Mouse (Mus musculus) midbrain, embryonic 15.5 days (tissue): ENCODE data around the gene Gm20388. TPM values are rescaled to one million over a fixed set of nuclear protein-coding genes. Genes with fewer than 3 reads are reported as not detected.
A peak's percentile ranks its signal among the peaks of the same experiment; 100 is the strongest.

Experiments
- ATAC-seq: fragments of 200-750 bp; cut with Nextera tagmentation; replicated peaks from 2 replicates; pipeline ENCODE4 v1.8.0; 2017; ENCODE audit warnings: moderate TSS enrichment
- H3K27ac ChIP-seq: fragments of 300-500 bp; sonication (generic); 2 replicates; pipeline ENCODE4 v1.5.1; 2015; ENCODE audit warnings: mild to moderate bottlenecking, inconsistent platforms
- H3K27me3 ChIP-seq: fragments of 300-500 bp; sonication (generic); replicated peaks from 2 replicates; pipeline ENCODE4 v1.6.1; 2015; ENCODE audit warnings: inconsistent platforms
- H3K36me3 ChIP-seq: fragments of 300-500 bp; sonication (generic); replicated peaks from 2 replicates; pipeline ENCODE4 v1.6.1; 2015; ENCODE audit warnings: inconsistent platforms
- H3K4me1 ChIP-seq: fragments of 300-500 bp; sonication (generic); 2 replicates; pipeline ENCODE4 v1.6.1; 2015; ENCODE audit warnings: inconsistent platforms
- H3K4me2 ChIP-seq: fragments of 300-500 bp; sonication (generic); 2 replicates; pipeline ENCODE4 v1.6.1; 2015; ENCODE audit warnings: inconsistent platforms, mild to moderate bottlenecking, moderate library complexity
- H3K4me3 ChIP-seq: fragments of 300-500 bp; sonication (generic); 2 replicates; pipeline ENCODE4 v1.5.1; 2015; ENCODE audit warnings: mild to moderate bottlenecking, inconsistent platforms
- H3K9ac ChIP-seq: fragments of 300-500 bp; sonication (generic); 2 replicates; pipeline ENCODE4 v1.6.1; 2015; ENCODE audit warnings: mild to moderate bottlenecking, inconsistent platforms
- H3K9me3 ChIP-seq: fragments of 300-500 bp; sonication (generic); 2 replicates; pipeline ENCODE4 v1.6.1; 2016; ENCODE audit warnings: inconsistent platforms
- WGBS: fragments of 180-500 bp; shearing (Covaris S2); methylation state at CpG from one replicate; pipeline ENCODE4 v1.1.7; 2015; ENCODE audit warnings: mixed read lengths; 5-methylcytosine and 5-hydroxymethylcytosine counted together
- polyA plus RNA-seq: library from polyadenylated mRNA; unstranded; fragments of >200 nt; fragmentation: Nextera tagmentation; extraction: Ambion mirVana; gene quantifications from 2 replicates; pipeline ENCODE4 v1.2.1, GENCODE M21; 2015

Gm20388 gene
- polyA plus RNA-seq, 1 experiment from 2014 or later, result 5.6 TPM

GRCm38 (mm10) chr8:120407701-120408240 lies 497.1 kb downstream of the Gm20388 start:
- H3K9ac ChIP-seq, result no peak overlapping the region
- no peak for ATAC-seq
- H3K4me1 ChIP-seq, result peaks cover 55% of the 10 kb centered on the region
- no peaks in the 10 kb centered on the region for H3K27me3 ChIP-seq
- WGBS, result 12% methylated on average over 8 of the region's 9 CpGs
- H3K9me3 ChIP-seq, result no peaks in the 10 kb centered on the region
- no peak overlapping the region for H3K4me2 ChIP-seq
- no peak overlapping the region for H3K4me3 ChIP-seq
- H3K27ac ChIP-seq, result 0 out of 2 replicates have a peak overlapping the region, but pooled peaks have one; percentile 41
- H3K36me3 ChIP-seq, result no peaks in the 10 kb centered on the region

- no peak for ATAC-seq
- Histone ChIP-seq H3K36me3 (no peaks in the 10 kb centered on the region), H3K27ac (peak overlapping the region; percentile 41), H3K4me1 (peaks cover 63% of the 10 kb centered on the region), H3K9me3 (no peaks in the 10 kb centered on the region), H3K4me3 (no peak overlapping the region), H3K4me2 (no peak overlapping the region), H3K9ac (no peak overlapping the region), H3K27me3 (no peaks in the 10 kb centered on the region)
- 45% methylated on average over 14 of the region's 14 CpGs for WGBS
These were observed 497.9 kb downstream of the Gm20388 start for GRCm38 (mm10) chr8:120408241-120409215.

GRCm38 (mm10) chr8:120409371-120410013 lies 498.9 kb downstream of the Gm20388 start:
- Histone ChIP-seq H3K4me3 (no peak overlapping the region), H3K4me1 (peaks cover 67% of the 10 kb centered on the region), H3K4me2 (no peak overlapping the region), H3K9ac (no peak overlapping the region), H3K27me3 (no peaks in the 10 kb centered on the region), H3K9me3 (no peaks in the 10 kb centered on the region), H3K36me3 (no peaks in the 10 kb centered on the region), H3K27ac (no peak overlapping the region)
- WGBS, result 38% methylated on average over 11 of the region's 11 CpGs
- ATAC-seq, result no peak

- Histone ChIP-seq H3K4me3 (no peak overlapping the region), H3K27ac (peak overlapping the region; percentile 27), H3K27me3 (no peaks in the 10 kb centered on the region), H3K36me3 (no peaks in the 10 kb centered on the region), H3K9me3 (no peaks in the 10 kb centered on the region), H3K4me1 (peaks cover 74% of the 10 kb centered on the region), H3K4me2 (no peak overlapping the region), H3K9ac (no peak overlapping the region)
- 20% methylated on average over 14 of the region's 14 CpGs for WGBS
- ATAC-seq, result no peak
These were observed 500.4 kb downstream of the Gm20388 start for GRCm38 (mm10) chr8:120411059-120411458.

GRCm38 (mm10) chr8:120411862-120412261 lies 501.2 kb downstream of the Gm20388 start:
- Histone ChIP-seq H3K27me3 (no peaks in the 10 kb centered on the region), H3K27ac (no peak overlapping the region), H3K9ac (no peak overlapping the region), H3K9me3 (no peaks in the 10 kb centered on the region), H3K4me2 (no peak overlapping the region), H3K4me1 (peaks cover 82% of the 10 kb centered on the region), H3K4me3 (no peak overlapping the region), H3K36me3 (no peaks in the 10 kb centered on the region)
- WGBS, result 19% methylated on average over 8 of the region's 8 CpGs
- no peak for ATAC-seq

- H3K36me3 ChIP-seq, result no peaks in the 10 kb centered on the region
- no peak for ATAC-seq
- no peaks in the 10 kb centered on the region for H3K27me3 ChIP-seq
- H3K4me2 ChIP-seq, result no peak overlapping the region
- H3K9ac ChIP-seq, result no peak overlapping the region
- WGBS, result 90% methylated on average over 4 of the region's 4 CpGs
- peaks cover 86% of the 10 kb centered on the region for H3K4me1 ChIP-seq
- H3K9me3 ChIP-seq, result no peaks in the 10 kb centered on the region
- H3K27ac ChIP-seq, result 0 out of 2 replicates have a peak overlapping the region, but pooled peaks have one; percentile 48
- H3K4me3 ChIP-seq, result no peak overlapping the region
These were observed 501.7 kb downstream of the Gm20388 start for GRCm38 (mm10) chr8:120412357-120412756.

- no peaks in the 10 kb centered on the region for H3K27me3 ChIP-seq
- ATAC-seq, result no peak
- 0 out of 2 replicates have a peak overlapping the region, but pooled peaks have one; percentile 3 for H3K9ac ChIP-seq
- no peaks in the 10 kb centered on the region for H3K36me3 ChIP-seq
- no peak overlapping the region for H3K4me3 ChIP-seq
- WGBS, result 52% methylated on average over 29 of the region's 29 CpGs
- H3K4me1 ChIP-seq, result peaks cover 86% of the 10 kb centered on the region
- no peak overlapping the region for H3K4me2 ChIP-seq
- H3K9me3 ChIP-seq, result no peaks in the 10 kb centered on the region
- peak overlapping the region; percentile 48 for H3K27ac ChIP-seq
These were observed 502.4 kb downstream of the Gm20388 start for GRCm38 (mm10) chr8:120412911-120413625.

GRCm38 (mm10) chr8:120413626-120413988 lies 503.0 kb downstream of the Gm20388 start:
- WGBS, result 73% methylated on average over 6 of the region's 6 CpGs
- Histone ChIP-seq H3K36me3 (no peaks in the 10 kb centered on the region), H3K4me3 (no peak overlapping the region), H3K27me3 (no peaks in the 10 kb centered on the region), H3K4me2 (no peak overlapping the region), H3K9ac (0 out of 2 replicates have a peak overlapping the region, but pooled peaks have one; percentile 3), H3K4me1 (peaks cover 85% of the 10 kb centered on the region), H3K9me3 (no peaks in the 10 kb centered on the region), H3K27ac (peak overlapping the region; percentile 48)
- no peak for ATAC-seq

- Histone ChIP-seq H3K27ac (no peak overlapping the region), H3K4me3 (no peak overlapping the region), H3K4me2 (no peak overlapping the region), H3K36me3 (no peaks in the 10 kb centered on the region), H3K27me3 (no peaks in the 10 kb centered on the region), H3K9ac (no peak overlapping the region), H3K4me1 (peaks cover 80% of the 10 kb centered on the region), H3K9me3 (no peaks in the 10 kb centered on the region)
- 76% methylated on average over 4 of the region's 4 CpGs for WGBS
- no peak for ATAC-seq
These were observed 503.6 kb downstream of the Gm20388 start for GRCm38 (mm10) chr8:120414216-120414615.

GRCm38 (mm10) chr8:120415474-120415873 lies 504.8 kb downstream of the Gm20388 start:
- Histone ChIP-seq H3K9me3 (no peaks in the 10 kb centered on the region), H3K36me3 (no peaks in the 10 kb centered on the region), H3K27me3 (no peaks in the 10 kb centered on the region), H3K9ac (no peak overlapping the region), H3K4me3 (no peak overlapping the region), H3K4me2 (no peak overlapping the region), H3K27ac (peak overlapping the region; percentile 92), H3K4me1 (peaks cover 74% of the 10 kb centered on the region)
- WGBS, result 54% methylated on average over 10 of the region's 11 CpGs
- no peak for ATAC-seq

- WGBS, result 38% methylated on average over 8 of the region's 8 CpGs
- ATAC-seq, result no peak
- peak overlapping the region; percentile 5; the same call in 1 of the 2 replicates for H3K9ac ChIP-seq
These were observed 505.5 kb downstream of the Gm20388 start for GRCm38 (mm10) chr8:120416173-120416521.

More at GRCm38 (mm10) chr8:120416173-120416521, 505.5 kb downstream of the Gm20388 start:
- H3K36me3 ChIP-seq, result no peaks in the 10 kb centered on the region
- H3K4me2 ChIP-seq, result peak overlapping the region; percentile 31; the same call in 1 of the 2 replicates
- H3K9me3 ChIP-seq, result no peaks in the 10 kb centered on the region
- H3K4me1 ChIP-seq, result peaks cover 71% of the 10 kb centered on the region
- no peak overlapping the region for H3K4me3 ChIP-seq
- H3K27ac ChIP-seq, result peak overlapping the region; percentile 92
- no peaks in the 10 kb centered on the region for H3K27me3 ChIP-seq
